Mouse (Mus musculus) lung, embryonic 14.5 days (tissue): ENCODE data around the gene Tmcc3. TPM values are rescaled to one million over a fixed set of nuclear protein-coding genes. Genes with fewer than 3 reads are reported as not detected.

Experiments used
- ATAC-seq: fragments of 200-750 bp; cut with Nextera tagmentation; 2 replicates; pipeline ENCODE4 v1.8.0; 2017; ENCODE audit warnings: mild to moderate bottlenecking, moderate TSS enrichment, moderate library complexity; ENCODE audit not compliant: insufficient read depth
- DNase-seq: peaks from one replicate; pipeline ENCODE4 v3.0.0-alpha.2; 2015
- H3K27ac ChIP-seq: fragments of 300-500 bp; sonication (generic); 2 replicates; pipeline ENCODE4 v1.5.1; 2014; ENCODE audit warnings: low read depth, mild to moderate bottlenecking, moderate library complexity
- H3K27me3 ChIP-seq: fragments of 300-500 bp; sonication (generic); 2 replicates; pipeline ENCODE4 v1.6.1; 2014; ENCODE audit warnings: low read length, control low read depth; ENCODE audit not compliant: insufficient read depth
- H3K36me3 ChIP-seq: fragments of 300-500 bp; sonication (generic); 2 replicates; pipeline ENCODE4 v1.6.1; 2014; ENCODE audit warnings: control low read depth; ENCODE audit not compliant: insufficient read depth
- H3K4me1 ChIP-seq: fragments of 300-500 bp; sonication (generic); 2 replicates; pipeline ENCODE4 v1.6.1; 2014; ENCODE audit warnings: antibody characterized with exemption, control low read depth; ENCODE audit not compliant: insufficient read depth
- H3K4me2 ChIP-seq: fragments of 300-500 bp; sonication (generic); 2 replicates; pipeline ENCODE4 v1.6.1; 2014; ENCODE audit warnings: mild to moderate bottlenecking
- H3K4me3 ChIP-seq: fragments of 300-500 bp; sonication (generic); 2 replicates; pipeline ENCODE4 v1.5.1; 2014; ENCODE audit warnings: low read depth, low read length
- H3K9ac ChIP-seq: fragments of 300-500 bp; sonication (generic); 2 replicates; pipeline ENCODE4 v1.6.1; 2014
- H3K9me3 ChIP-seq: fragments of 300-500 bp; sonication (generic); 2 replicates; pipeline ENCODE4 v1.6.1; 2016; ENCODE audit warnings: low read depth, low read length, control low read depth
- CTCF ChIP-seq: IDR thresholded peaks from 2 replicates; pipeline ENCODE4 v1.5.1; 2016; ENCODE audit warnings: antibody characterized with exemption, low read depth
- WGBS: fragments of 180-500 bp; shearing (Covaris S2); extraction: QIAGEN DNeasy Blood & Tissue Kit; methylation state at CpG from one replicate; pipeline ENCODE4 v1.1.7; 2014; 5-methylcytosine and 5-hydroxymethylcytosine counted together
- polyA plus RNA-seq: library from polyadenylated mRNA; unstranded; fragments of >200 nt; fragmentation: Nextera tagmentation; extraction: Ambion mirVana; gene quantifications from 2 replicates; pipeline ENCODE4 v1.2.1, GENCODE M21; 2014

Gene Tmcc3
- polyA plus RNA-seq, 1 experiment from 2014 or later: 5.3 TPM

GRCm38 (mm10) chr10:94500210-94500876 is 188.6 kb downstream of the Tmcc3 start:
- TF ChIP-seq CTCF: no peak
- Histone ChIP-seq H3K9me3 (no peaks in the 10 kb centered on the region), H3K4me1 (peaks cover 8% of the 10 kb centered on the region; the same call in 1 of the 2 replicates), H3K4me2 (peak overlapping the region; percentile 10; the same call in 1 of the 2 replicates), H3K27me3 (no peaks in the 10 kb centered on the region), H3K36me3 (no peaks in the 10 kb centered on the region), H3K9ac (no peak overlapping the region), H3K4me3 (no peak overlapping the region), H3K27ac (peak overlapping the region; percentile 58; the same call in 1 of the 2 replicates)
- 22% methylated on average over 16 of the region's 16 CpGs for WGBS
- ATAC-seq: peak; percentile 49; the same call in 1 of the 2 replicates
- DNase-seq: peak; percentile 32

DNA sequence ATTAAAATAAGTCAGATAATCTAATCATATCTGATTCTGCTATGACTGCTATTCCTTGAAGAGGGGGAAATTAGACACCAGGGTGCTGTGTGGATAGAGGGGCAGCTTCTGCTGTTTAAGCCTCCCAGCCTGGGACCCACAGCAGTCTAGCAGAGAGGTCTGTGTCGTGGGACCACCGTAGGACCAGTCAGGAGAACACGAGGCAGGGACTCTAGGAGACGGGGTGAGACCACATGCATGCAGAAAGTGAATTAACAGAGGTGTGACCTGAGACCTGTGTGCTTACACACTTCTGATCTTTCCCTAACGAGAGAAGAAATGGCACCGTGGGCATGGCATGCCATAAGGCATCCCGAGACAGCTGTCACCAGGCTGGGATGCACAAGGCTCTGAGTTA is 189.1 kb downstream of the Tmcc3 start:
- no peak for DNase-seq
- peaks cover 8% of the 10 kb centered on the region; the same call in 1 of the 2 replicates for H3K4me1 ChIP-seq
- H3K9me3 ChIP-seq: no peaks in the 10 kb centered on the region
- no peak overlapping the region for H3K4me2 ChIP-seq
- TF ChIP-seq CTCF: no peak
- H3K9ac ChIP-seq: no peak overlapping the region
- H3K4me3 ChIP-seq: no peak overlapping the region
- H3K27ac ChIP-seq: no peak overlapping the region
- WGBS: 71% methylated on average over 7 of the region's 7 CpGs
- peak; percentile 26; the same call in 1 of the 2 replicates for ATAC-seq
- H3K27me3 ChIP-seq: no peaks in the 10 kb centered on the region
- no peaks in the 10 kb centered on the region for H3K36me3 ChIP-seq

GRCm38 (mm10) chr10:94501796-94502195 is 190.0 kb downstream of the Tmcc3 start:
- Histone ChIP-seq H3K4me2 (no peak overlapping the region), H3K27me3 (no peaks in the 10 kb centered on the region), H3K27ac (no peak overlapping the region), H3K9me3 (no peaks in the 10 kb centered on the region), H3K4me1 (peaks cover 8% of the 10 kb centered on the region; the same call in 1 of the 2 replicates), H3K36me3 (no peaks in the 10 kb centered on the region), H3K9ac (no peak overlapping the region), H3K4me3 (no peak overlapping the region)
- DNase-seq: peak; percentile 42
- no peak for ATAC-seq
- WGBS: 62% methylated on average over 10 of the region's 10 CpGs
- no peak for TF ChIP-seq CTCF

DNA sequence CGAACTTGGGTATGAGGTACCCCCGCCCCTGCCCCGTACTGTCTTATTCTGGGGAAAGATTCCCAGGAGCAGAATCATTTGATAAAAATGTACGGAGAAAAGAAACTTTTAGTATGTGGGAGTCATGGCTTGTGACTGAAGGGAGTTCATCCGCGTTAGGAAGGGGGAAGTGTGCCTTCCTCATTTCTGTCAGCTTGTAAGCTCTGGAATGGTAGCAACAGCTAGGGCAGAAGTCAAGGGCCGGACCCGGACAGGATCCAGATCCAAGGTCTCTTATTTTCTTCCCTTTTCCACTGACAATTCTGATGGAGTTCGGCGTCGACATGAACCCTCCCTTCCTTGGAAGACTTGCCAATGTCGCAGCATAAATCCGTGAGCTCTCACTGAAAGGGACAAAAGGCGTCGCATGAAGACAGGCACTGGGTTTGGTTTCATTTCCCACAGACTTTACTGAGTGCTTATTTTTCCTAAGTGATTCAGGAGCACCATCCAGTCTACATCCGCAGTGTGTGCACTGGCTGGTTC is 193.6 kb downstream of the Tmcc3 start:
- WGBS: 65% methylated on average over 16 of the region's 16 CpGs
- Histone ChIP-seq H3K27ac (no peak overlapping the region), H3K4me3 (no peak overlapping the region), H3K4me1 (0 out of 2 replicates have a peak, but pooled peaks cover under 1% of the 10 kb centered on the region), H3K36me3 (no peaks in the 10 kb centered on the region), H3K4me2 (no peak overlapping the region), H3K9me3 (no peaks in the 10 kb centered on the region), H3K27me3 (no peaks in the 10 kb centered on the region), H3K9ac (no peak overlapping the region)
- no peak for TF ChIP-seq CTCF
- DNase-seq (no peak), ATAC-seq (no peak)

DNA sequence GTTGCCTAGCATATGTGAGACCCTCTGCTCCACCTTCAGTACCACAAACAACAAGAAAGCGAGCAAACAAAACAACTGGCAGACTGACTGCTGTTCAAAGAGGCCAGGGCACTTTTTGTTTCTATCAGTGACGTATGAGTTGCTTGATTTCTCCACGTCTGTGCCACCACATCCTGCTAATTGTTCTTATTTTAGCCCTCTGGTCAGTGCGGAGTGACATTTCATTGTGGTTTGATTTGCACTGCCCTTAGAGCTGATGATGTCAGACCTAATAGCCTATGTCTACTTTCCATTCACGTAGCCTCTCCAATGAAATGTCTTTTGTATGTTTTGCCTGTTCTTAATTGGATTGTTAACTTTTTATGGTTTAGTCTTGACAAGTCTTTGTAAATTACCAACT is 197.1 kb downstream of the Tmcc3 start:
- TF ChIP-seq CTCF: no peak
- Histone ChIP-seq H3K36me3 (no peaks in the 10 kb centered on the region), H3K9ac (no peak overlapping the region), H3K27me3 (no peaks in the 10 kb centered on the region), H3K4me3 (no peak overlapping the region), H3K4me1 (no peaks in the 10 kb centered on the region), H3K4me2 (no peak overlapping the region), H3K9me3 (no peaks in the 10 kb centered on the region), H3K27ac (no peak overlapping the region)
- no peak for DNase-seq
- WGBS: 61% methylated on average over 5 of the region's 5 CpGs
- ATAC-seq: no peak

DNA sequence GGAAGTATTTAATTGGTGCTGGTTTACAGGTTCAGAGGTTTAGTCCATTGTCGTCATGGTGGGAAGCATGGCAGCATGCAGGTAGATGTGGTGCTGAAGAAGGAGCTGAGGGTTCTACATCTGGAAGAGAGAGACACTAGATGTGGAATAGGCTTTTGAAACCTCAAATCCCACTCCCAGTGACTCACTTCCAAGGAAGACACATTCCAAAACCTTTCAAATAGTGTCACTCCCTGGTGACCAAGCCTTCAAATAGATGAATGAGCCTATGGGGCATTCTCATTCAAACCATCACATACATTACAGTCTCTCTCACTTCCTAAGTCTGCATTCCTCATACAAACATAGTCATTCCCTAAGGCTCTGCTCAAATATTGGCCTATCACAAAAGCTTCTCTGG is 201.0 kb downstream of the Tmcc3 start:
- ATAC-seq (no peak), DNase-seq (no peak)
- TF ChIP-seq CTCF: no peak
- H3K4me3 ChIP-seq: no peak overlapping the region
- no peak overlapping the region for H3K4me2 ChIP-seq
- no peaks in the 10 kb centered on the region for H3K36me3 ChIP-seq
- H3K27me3 ChIP-seq: peaks cover 9% of the 10 kb centered on the region; the same call in 1 of the 2 replicates
- no peak overlapping the region for H3K9ac ChIP-seq
- H3K27ac ChIP-seq: no peak overlapping the region
- no peaks in the 10 kb centered on the region for H3K9me3 ChIP-seq
- no peaks in the 10 kb centered on the region for H3K4me1 ChIP-seq
- 97% methylated on average over 1 of the region's 1 CpGs for WGBS

- Histone ChIP-seq H3K9ac (peak overlapping the region; percentile 75), H3K4me1 (no peaks in the 10 kb centered on the region), H3K36me3 (no peaks in the 10 kb centered on the region), H3K27ac (no peak overlapping the region), H3K4me3 (peak overlapping the region; percentile 69), H3K9me3 (no peaks in the 10 kb centered on the region), H3K4me2 (peak overlapping the region; percentile 96), H3K27me3 (peaks cover 9% of the 10 kb centered on the region; the same call in 1 of the 2 replicates)
- DNase-seq (peak; percentile 24), ATAC-seq (no peak)
- TF ChIP-seq CTCF: no peak
- 3% methylated on average over 12 of the region's 12 CpGs for WGBS
These were observed 202.3 kb downstream of the Tmcc3 start for GRCm38 (mm10) chr10:94514091-94514505.
